Mouse (Mus musculus) liver, adult 2 months (tissue): Measurements from ENCODE around the gene Myh13.

ENCODE experiments used
- CTCF ChIP-seq: fragments of 200-500 bp; IDR thresholded peaks from 2 replicates; pipeline ENCODE4 v1.5.1; 2011; ENCODE audit warnings: low read depth, low read length, control low read depth
- POLR2A ChIP-seq: fragments of 200-500 bp; IDR thresholded peaks from 2 replicates; pipeline ENCODE4 v1.6.1; 2011; ENCODE audit warnings: low read length, control low read depth; ENCODE audit not compliant: insufficient read depth; ENCODE audit errors: extremely low read depth

DNA sequence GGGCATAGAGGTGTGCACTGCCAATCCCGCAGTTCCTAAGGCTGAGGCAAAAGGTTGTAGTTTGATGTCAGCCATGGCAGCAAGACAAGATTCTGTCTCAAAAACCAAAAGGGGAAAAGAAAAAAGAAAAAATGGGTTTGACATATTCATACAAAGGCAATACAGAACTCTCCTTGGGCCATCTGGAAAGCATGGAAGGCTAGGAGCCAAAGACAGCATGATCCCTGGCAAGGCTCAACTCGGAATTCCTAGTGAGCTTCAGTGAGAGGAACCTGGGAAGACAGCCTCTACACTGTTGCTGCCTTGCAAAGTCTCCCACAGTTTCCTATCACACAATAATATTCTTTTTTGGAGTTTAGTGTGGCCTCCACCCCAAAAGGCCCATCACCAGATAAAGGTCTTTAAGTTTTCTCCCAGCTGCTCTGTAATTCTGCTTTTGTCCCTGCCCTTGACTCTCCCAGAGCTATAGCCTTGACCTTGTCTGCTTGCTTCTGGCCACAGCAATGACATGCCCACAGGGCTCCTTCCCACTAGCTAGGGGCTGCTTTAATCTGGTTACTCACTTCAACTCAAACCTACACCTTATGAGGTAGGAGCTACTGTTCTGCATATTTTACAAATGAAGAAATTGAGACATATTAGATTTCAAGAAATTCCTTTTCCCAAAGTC lies 23.9 kb downstream of the Myh13 start:
- no peak for TF ChIP-seq POLR2A
- no peak for TF ChIP-seq CTCF
